Mouse (Mus musculus) hindbrain, postnatal 0 days (tissue): ENCODE results near the gene Runx3. TPM values are rescaled to one million over a fixed set of nuclear protein-coding genes. Genes with fewer than 3 reads are reported as not detected.

Experiments
- ATAC-seq: fragments of 200-750 bp; cut with Nextera tagmentation; 2 replicates; pipeline ENCODE4 v1.8.0; 2017; ENCODE audit warnings: mild to moderate bottlenecking, moderate TSS enrichment, moderate library complexity
- DNase-seq: peaks from one replicate; pipeline ENCODE4 v3.0.0-alpha.2; 2015; ENCODE audit warnings: low spot score
- H3K27ac ChIP-seq: fragments of 300-500 bp; sonication (generic); 2 replicates; pipeline ENCODE4 v1.5.1; 2014; ENCODE audit warnings: mild to moderate bottlenecking
- H3K27me3 ChIP-seq: fragments of 300-500 bp; sonication (generic); 2 replicates; pipeline ENCODE4 v1.6.1; 2014; ENCODE audit warnings: low read length, mixed read lengths; ENCODE audit not compliant: insufficient read depth
- H3K36me3 ChIP-seq: fragments of 300-500 bp; sonication (generic); 2 replicates; pipeline ENCODE4 v1.6.1; 2014; ENCODE audit warnings: low read length, mixed read lengths; ENCODE audit not compliant: insufficient read depth
- H3K4me1 ChIP-seq: fragments of 300-500 bp; sonication (generic); 2 replicates; pipeline ENCODE4 v1.6.1; 2014; ENCODE audit warnings: antibody characterized with exemption, low read length, mixed read lengths; ENCODE audit not compliant: insufficient read depth
- H3K4me2 ChIP-seq: fragments of 300-500 bp; sonication (generic); 2 replicates; pipeline ENCODE4 v1.6.1; 2014; ENCODE audit warnings: low read depth, mild to moderate bottlenecking, low read length, moderate library complexity, mixed read lengths
- H3K4me3 ChIP-seq: fragments of 300-500 bp; sonication (generic); 2 replicates; pipeline ENCODE4 v1.5.1; 2014; ENCODE audit warnings: low read length
- H3K9ac ChIP-seq: fragments of 300-500 bp; sonication (generic); replicated peaks from 2 replicates; pipeline ENCODE4 v1.6.1; 2014; ENCODE audit warnings: mild to moderate bottlenecking, low read length, moderate library complexity, mixed read lengths
- H3K9me3 ChIP-seq: fragments of 300-500 bp; sonication (generic); 2 replicates; pipeline ENCODE4 v1.6.1; 2016; ENCODE audit warnings: low read length, mixed read lengths
- CTCF ChIP-seq: IDR thresholded peaks from 2 replicates; pipeline ENCODE4 v1.5.1; 2016; ENCODE audit warnings: antibody characterized with exemption, control low read depth, low read depth
- WGBS: fragments of 180-500 bp; shearing (Covaris S2); extraction: QIAGEN DNeasy Blood & Tissue Kit; methylation state at CpG from one replicate; pipeline ENCODE4 v1.1.7; 2014; 5-methylcytosine and 5-hydroxymethylcytosine counted together
- polyA plus RNA-seq: library from polyadenylated mRNA; unstranded; fragments of >200 nt; fragmentation: Nextera tagmentation; extraction: Ambion mirVana; gene quantifications from 2 replicates; pipeline ENCODE4 v1.2.1, GENCODE M21; 2015
- total RNA-seq: library from RNA; depleted of rRNA; stranded (reverse); fragments of >200 nt; gene quantifications from 2 replicates; pipeline ENCODE4 v1.2.3, GENCODE M21; 2014

Gene Runx3
- total and polyA plus RNA-seq, 2 experiments from 2014 or later, result not detected

- Histone ChIP-seq H3K36me3 (no peaks in the 10 kb centered on the region), H3K4me2 (no peak overlapping the region), H3K9me3 (no peaks in the 10 kb centered on the region), H3K4me1 (no peaks in the 10 kb centered on the region), H3K27ac (no peak overlapping the region), H3K9ac (no peak overlapping the region), H3K4me3 (no peak overlapping the region), H3K27me3 (peaks cover 79% of the 10 kb centered on the region)
- 6% methylated on average over 7 of the region's 7 CpGs for WGBS
- TF ChIP-seq CTCF, result no peak
- DNase-seq (no peak), ATAC-seq (no peak)
These were observed 28.2 kb downstream of the Runx3 start for GRCm38 (mm10) chr4:135148660-135149059.

- peak; percentile 70 for DNase-seq
- ATAC-seq, result no peak
- Histone ChIP-seq H3K4me3 (no peak overlapping the region), H3K4me1 (no peaks in the 10 kb centered on the region), H3K4me2 (no peak overlapping the region), H3K9ac (no peak overlapping the region), H3K36me3 (no peaks in the 10 kb centered on the region), H3K9me3 (no peaks in the 10 kb centered on the region), H3K27ac (no peak overlapping the region), H3K27me3 (peaks cover 88% of the 10 kb centered on the region)
- TF ChIP-seq CTCF, result peak; percentile 91
- WGBS, result 3% methylated on average over 32 of the region's 32 CpGs
These were observed 29.8 kb downstream of the Runx3 start for GRCm38 (mm10) chr4:135150031-135150801.

- ATAC-seq (no peak), DNase-seq (no peak)
- no peak overlapping the region for H3K4me2 ChIP-seq
- no peak overlapping the region for H3K27ac ChIP-seq
- H3K9ac ChIP-seq, result no peak overlapping the region
- no peaks in the 10 kb centered on the region for H3K4me1 ChIP-seq
- no peaks in the 10 kb centered on the region for H3K36me3 ChIP-seq
- peaks cover 89% of the 10 kb centered on the region for H3K27me3 ChIP-seq
- no peak overlapping the region for H3K4me3 ChIP-seq
- H3K9me3 ChIP-seq, result no peaks in the 10 kb centered on the region
- TF ChIP-seq CTCF, result no peak
- WGBS, result 5% methylated on average over 34 of the region's 34 CpGs
These were observed 30.9 kb downstream of the Runx3 start for GRCm38 (mm10) chr4:135151111-135151987.

- Histone ChIP-seq H3K27ac (no peak overlapping the region), H3K4me1 (no peaks in the 10 kb centered on the region), H3K36me3 (no peaks in the 10 kb centered on the region), H3K4me3 (peak overlapping the region; percentile 19), H3K9me3 (no peaks in the 10 kb centered on the region), H3K9ac (no peak overlapping the region), H3K27me3 (peaks cover 90% of the 10 kb centered on the region), H3K4me2 (peak overlapping the region; percentile 38; the same call in 1 of the 2 replicates)
- no peak for DNase-seq
- no peak for TF ChIP-seq CTCF
- no peak for ATAC-seq
- WGBS, result under 1% methylated on average over 48 of the region's 63 CpGs
These were observed 31.6 kb downstream of the Runx3 start for GRCm38 (mm10) chr4:135151988-135152594.

- Histone ChIP-seq H3K4me2 (peak overlapping the region; percentile 38; the same call in 1 of the 2 replicates), H3K4me1 (no peaks in the 10 kb centered on the region), H3K9ac (no peak overlapping the region), H3K27ac (no peak overlapping the region), H3K4me3 (peak overlapping the region; percentile 19), H3K36me3 (no peaks in the 10 kb centered on the region), H3K27me3 (peaks cover 90% of the 10 kb centered on the region), H3K9me3 (no peaks in the 10 kb centered on the region)
- ATAC-seq (no peak), DNase-seq (no peak)
- under 1% methylated on average over 37 of the region's 45 CpGs for WGBS
- no peak for TF ChIP-seq CTCF
These were observed 32.4 kb downstream of the Runx3 start for GRCm38 (mm10) chr4:135152834-135153259.

- no peak for DNase-seq
- Histone ChIP-seq H3K27ac (no peak overlapping the region), H3K4me3 (no peak overlapping the region), H3K4me2 (no peak overlapping the region), H3K9me3 (no peaks in the 10 kb centered on the region), H3K4me1 (no peaks in the 10 kb centered on the region), H3K9ac (no peak overlapping the region), H3K36me3 (no peaks in the 10 kb centered on the region), H3K27me3 (peaks cover 89% of the 10 kb centered on the region)
- TF ChIP-seq CTCF, result no peak
- no peak for ATAC-seq
- WGBS, result 1% methylated on average over 39 of the region's 39 CpGs
These were observed 33.0 kb downstream of the Runx3 start for GRCm38 (mm10) chr4:135153260-135154088.
